Mouse (Mus musculus) gastrocnemius, postnatal 10 days (tissue): ENCODE results near the gene Sept14. TPM values are rescaled to one million over a fixed set of nuclear protein-coding genes. Genes with fewer than 3 reads are reported as not detected.
"Not testable (repeated sequence)": the region's sequence is repeated elsewhere in the genome, so short reads cannot be mapped to it uniquely, and the experiment has no call there.

ENCODE experiments used
- DNase-seq: peaks from one replicate; pipeline ENCODE4 v3.0.0; 2021; ENCODE audit warnings: mixed read lengths
- long read RNA-seq, 2 experiments: library from polyadenylated mRNA; stranded (forward); transcript quantifications; one replicate each; pipeline ENCODE4 v2.0.0; 2021
- total RNA-seq, 2 experiments: library from RNA; stranded (reverse); gene quantifications; 2 replicates each; pipeline ENCODE4 v1.2.3; 2021

Gene Sept14
- not detected for total RNA-seq
- long read RNA-seq, experiment 1, result 0 reads
- long read RNA-seq, experiment 2, result 0 reads

GRCm38 (mm10) chr5:129708412-129708811 is at the start of gene Sept14:
Gene Sept14 (minus strand): TSS chr5:129708512.
- DNase-seq, result no peak

GRCm38 (mm10) chr5:129756886-129757285 is 48.6 kb upstream of the Sept14 start:
- no peak for DNase-seq

- DNase-seq, result no peak
Measured at GRCm38 (mm10) chr5:129744050-129744449, 35.7 kb upstream of the Sept14 start.

- no peak for DNase-seq
Measured at GRCm38 (mm10) chr5:129742903-129743488, 34.7 kb upstream of the Sept14 start.

- peak; percentile 22 for DNase-seq
Measured at GRCm38 (mm10) chr5:129740976-129741375, 32.7 kb upstream of the Sept14 start.

- DNase-seq, result peak; percentile 9
Measured at GRCm38 (mm10) chr5:129731021-129731420, 22.7 kb upstream of the Sept14 start.

GRCm38 (mm10) chr5:129730344-129730743 is 22.0 kb upstream of the Sept14 start:
- peak; percentile 43 for DNase-seq

GRCm38 (mm10) chr5:129729286-129729685 is 21.0 kb upstream of the Sept14 start:
- peak; percentile 15 for DNase-seq

- DNase-seq, result no peak
Measured at GRCm38 (mm10) chr5:129726784-129727183, 18.5 kb upstream of the Sept14 start.

GRCm38 (mm10) chr5:129725774-129726392 is 17.6 kb upstream of the Sept14 start:
- peak; percentile 24 for DNase-seq

GRCm38 (mm10) chr5:129724834-129725773 is 16.8 kb upstream of the Sept14 start, which contains the start of gene Nipsnap2:
Gene Nipsnap2 (plus strand): TSS chr5:129725063.
- peak; percentile 92 for DNase-seq

GRCm38 (mm10) chr5:129724268-129724667 is 16.0 kb upstream of the Sept14 start:
- no peak for DNase-seq

- DNase-seq, result no peak
Measured at GRCm38 (mm10) chr5:129720176-129720575, 11.9 kb upstream of the Sept14 start.

GRCm38 (mm10) chr5:129717016-129717415 is 8.7 kb upstream of the Sept14 start:
- DNase-seq, result no peak

GRCm38 (mm10) chr5:129715326-129715861 is 7.1 kb upstream of the Sept14 start, which contains the start of gene Mrps17:
Gene Mrps17 (plus strand): TSS chr5:129715497.
- DNase-seq, result peak; percentile 90

GRCm38 (mm10) chr5:129703368-129703767 is 4.9 kb downstream of the Sept14 start:
- DNase-seq, result no peak

- no peak for DNase-seq
Measured at GRCm38 (mm10) chr5:129701706-129702105, 6.6 kb downstream of the Sept14 start.

- no peak for DNase-seq
Measured at GRCm38 (mm10) chr5:129700506-129700905, 7.8 kb downstream of the Sept14 start.

- no peak for DNase-seq
Measured at GRCm38 (mm10) chr5:129690528-129690927, 17.8 kb downstream of the Sept14 start.

- DNase-seq, result no peak
Measured at GRCm38 (mm10) chr5:129687621-129688020, 20.7 kb downstream of the Sept14 start.

GRCm38 (mm10) chr5:129685141-129685540 is 23.2 kb downstream of the Sept14 start:
- not testable (repeated sequence) for DNase-seq

GRCm38 (mm10) chr5:129670036-129670458 is 38.3 kb downstream of the Sept14 start, which contains the start of gene Zfp11:
Gene Zfp11 (minus strand): TSS chr5:129670099.
- DNase-seq, result peak; percentile 81
